Mouse (Mus musculus): ENCODE measurements around the gene Sytl3. TPM values are rescaled to one million over a fixed set of nuclear protein-coding genes. Genes with fewer than 3 reads are reported as not detected.

The Sytl3 gene
- polyA plus RNA-seq, 1 experiment from 2014 or later, result 0.31 TPM

- H3K36me3 ChIP-seq, result no peaks in the 10 kb centered on the region
- no peaks in the 10 kb centered on the region for H3K9me3 ChIP-seq
- H3K27ac ChIP-seq, result no peak overlapping the region
- no peak for ATAC-seq (ENCODE audit: insufficient number of reproducible peaks, insufficient read depth, low FRiP score, low TSS enrichment, low read depth)
- H3K9ac ChIP-seq, result no peak overlapping the region
- WGBS, result 58% methylated on average over 12 of the region's 12 CpGs
- peaks cover 29% of the 10 kb centered on the region for H3K4me1 ChIP-seq
- H3K4me2 ChIP-seq, result peak overlapping the region; percentile 89; the same call in 1 of the 2 replicates
- 0 out of 2 replicates have a peak overlapping the region, but pooled peaks have one; percentile 66 for H3K4me3 ChIP-seq
- peaks cover 32% of the 10 kb centered on the region for H3K27me3 ChIP-seq
These were observed 118.9 kb downstream of the Sytl3 start for GRCm38 (mm10) chr17:6777629-6778331.

- Histone ChIP-seq H3K27ac (peak overlapping the region; percentile 62; the same call in 1 of the 2 replicates), H3K4me3 (peak overlapping the region; percentile 66), H3K4me1 (peaks cover 29% of the 10 kb centered on the region), H3K36me3 (no peaks in the 10 kb centered on the region), H3K27me3 (peaks cover 32% of the 10 kb centered on the region), H3K4me2 (peak overlapping the region; percentile 89), H3K9me3 (no peaks in the 10 kb centered on the region), H3K9ac (peak overlapping the region; percentile 62)
- WGBS, result 2% methylated on average over 9 of the region's 9 CpGs
- ATAC-seq (ENCODE audit: insufficient number of reproducible peaks, insufficient read depth, low FRiP score, low TSS enrichment, low read depth), result no peak
These were observed 119.4 kb downstream of the Sytl3 start for GRCm38 (mm10) chr17:6778332-6778683.

- H3K4me1 ChIP-seq, result peaks cover 29% of the 10 kb centered on the region
These were observed 120.0 kb downstream of the Sytl3 start for GRCm38 (mm10) chr17:6778771-6779509.

GRCm38 (mm10) chr17:6779632-6780031, 120.7 kb downstream of the Sytl3 start:
- 19% methylated on average over 7 of the region's 7 CpGs for WGBS
- peak overlapping the region; percentile 66 for H3K4me3 ChIP-seq
- peaks cover 29% of the 10 kb centered on the region for H3K4me1 ChIP-seq
- H3K36me3 ChIP-seq, result no peaks in the 10 kb centered on the region
- H3K27me3 ChIP-seq, result peaks cover 37% of the 10 kb centered on the region
- 0 out of 2 replicates have a peak, but pooled peaks have one; percentile 18 for ATAC-seq (ENCODE audit: insufficient number of reproducible peaks, insufficient read depth, low FRiP score, low TSS enrichment, low read depth)
- H3K27ac ChIP-seq, result peak overlapping the region; percentile 62; the same call in 1 of the 2 replicates
- H3K4me2 ChIP-seq, result peak overlapping the region; percentile 89
- 0 out of 2 replicates have a peak overlapping the region, but pooled peaks have one; percentile 21 for H3K9ac ChIP-seq
- no peaks in the 10 kb centered on the region for H3K9me3 ChIP-seq

More at GRCm38 (mm10) chr17:6778771-6779509, 120.0 kb downstream of the Sytl3 start:
- no peaks in the 10 kb centered on the region for H3K9me3 ChIP-seq
- H3K9ac ChIP-seq, result peak overlapping the region; percentile 62
- 3% methylated on average over 23 of the region's 23 CpGs for WGBS
- peaks cover 33% of the 10 kb centered on the region for H3K27me3 ChIP-seq
- H3K4me2 ChIP-seq, result peak overlapping the region; percentile 89
- ATAC-seq (ENCODE audit: insufficient number of reproducible peaks, insufficient read depth, low FRiP score, low TSS enrichment, low read depth), result no peak
- H3K27ac ChIP-seq, result peak overlapping the region; percentile 62
- H3K36me3 ChIP-seq, result no peaks in the 10 kb centered on the region
- peak overlapping the region; percentile 66 for H3K4me3 ChIP-seq

- Histone ChIP-seq H3K4me1 (peaks cover 29% of the 10 kb centered on the region), H3K9ac (0 out of 2 replicates have a peak overlapping the region, but pooled peaks have one; percentile 22), H3K9me3 (no peaks in the 10 kb centered on the region), H3K27ac (no peak overlapping the region), H3K27me3 (peaks cover 37% of the 10 kb centered on the region), H3K4me3 (peak overlapping the region; percentile 66), H3K36me3 (no peaks in the 10 kb centered on the region), H3K4me2 (peak overlapping the region; percentile 89)
- ATAC-seq (ENCODE audit: insufficient number of reproducible peaks, insufficient read depth, low FRiP score, low TSS enrichment, low read depth), result no peak
- 48% methylated on average over 4 of the region's 4 CpGs for WGBS
These were observed 121.7 kb downstream of the Sytl3 start for GRCm38 (mm10) chr17:6780521-6781115.

- WGBS, result 52% methylated on average over 6 of the region's 6 CpGs
- H3K4me2 ChIP-seq, result peak overlapping the region; percentile 89
- H3K27ac ChIP-seq, result no peak overlapping the region
- H3K27me3 ChIP-seq, result peaks cover 37% of the 10 kb centered on the region
- peaks cover 29% of the 10 kb centered on the region for H3K4me1 ChIP-seq
- no peaks in the 10 kb centered on the region for H3K9me3 ChIP-seq
- no peak overlapping the region for H3K9ac ChIP-seq
- H3K4me3 ChIP-seq, result peak overlapping the region; percentile 66
- H3K36me3 ChIP-seq, result no peaks in the 10 kb centered on the region
- no peak for ATAC-seq (ENCODE audit: insufficient number of reproducible peaks, insufficient read depth, low FRiP score, low TSS enrichment, low read depth)
These were observed 122.4 kb downstream of the Sytl3 start for GRCm38 (mm10) chr17:6781273-6781672.

GRCm38 (mm10) chr17:6782033-6782526, 123.2 kb downstream of the Sytl3 start:
- 2% methylated on average over 21 of the region's 21 CpGs for WGBS
- ATAC-seq (ENCODE audit: insufficient number of reproducible peaks, insufficient read depth, low FRiP score, low TSS enrichment, low read depth), result no peak
- Histone ChIP-seq H3K36me3 (no peaks in the 10 kb centered on the region), H3K4me3 (peak overlapping the region; percentile 66), H3K9me3 (no peaks in the 10 kb centered on the region), H3K4me1 (peaks cover 27% of the 10 kb centered on the region), H3K9ac (peak overlapping the region; percentile 78), H3K4me2 (peak overlapping the region; percentile 89), H3K27ac (peak overlapping the region; percentile 84), H3K27me3 (peaks cover 37% of the 10 kb centered on the region)

- peak within 1 kb of the TSS; percentile 89 for H3K4me2 ChIP-seq
- peak within 1 kb of the TSS; percentile 84 for H3K27ac ChIP-seq
- ATAC-seq (ENCODE audit: insufficient number of reproducible peaks, insufficient read depth, low FRiP score, low TSS enrichment, low read depth), result peak; percentile 76; the same call in 1 of the 2 replicates
- H3K9me3 ChIP-seq, result no peaks in the 10 kb centered on the region
- peaks cover 37% of the 10 kb centered on the region for H3K27me3 ChIP-seq
- peaks cover 25% of the 10 kb centered on the region for H3K4me1 ChIP-seq
- no peaks in the 10 kb centered on the region for H3K36me3 ChIP-seq
- H3K4me3 ChIP-seq, result peak within 1 kb of the TSS; percentile 66
- peak within 1 kb of the TSS; percentile 78 for H3K9ac ChIP-seq
- 0% methylated on average over 52 of the region's 52 CpGs for WGBS
These were observed 123.7 kb downstream of the Sytl3 start, which contains the start of gene Ezr for GRCm38 (mm10) chr17:6782611-6783005. Ezr (minus strand) TSS chr17:6782784.

- WGBS, result under 1% methylated on average over 52 of the region's 58 CpGs
- peak; percentile 52 for ATAC-seq (ENCODE audit: insufficient number of reproducible peaks, insufficient read depth, low FRiP score, low TSS enrichment, low read depth)
- H3K4me2 ChIP-seq, result peak overlapping the region; percentile 89
- peaks cover 25% of the 10 kb centered on the region for H3K4me1 ChIP-seq
- peak overlapping the region; percentile 78 for H3K9ac ChIP-seq
- H3K27me3 ChIP-seq, result peaks cover 37% of the 10 kb centered on the region
- H3K36me3 ChIP-seq, result no peaks in the 10 kb centered on the region
- H3K4me3 ChIP-seq, result peak overlapping the region; percentile 66
- peak overlapping the region; percentile 84 for H3K27ac ChIP-seq
- no peaks in the 10 kb centered on the region for H3K9me3 ChIP-seq
These were observed 124.2 kb downstream of the Sytl3 start for GRCm38 (mm10) chr17:6783006-6783661.

GRCm38 (mm10) chr17:6783756-6784357, 125.0 kb downstream of the Sytl3 start:
- no peak for ATAC-seq (ENCODE audit: insufficient number of reproducible peaks, insufficient read depth, low FRiP score, low TSS enrichment, low read depth)
- Histone ChIP-seq H3K36me3 (no peaks in the 10 kb centered on the region), H3K9ac (peak overlapping the region; percentile 78)

More at GRCm38 (mm10) chr17:6783756-6784357, 125.0 kb downstream of the Sytl3 start:
- peak overlapping the region; percentile 66 for H3K4me3 ChIP-seq
- WGBS, result 26% methylated on average over 10 of the region's 10 CpGs
- H3K9me3 ChIP-seq, result no peaks in the 10 kb centered on the region
- H3K27me3 ChIP-seq, result peaks cover 37% of the 10 kb centered on the region
- peak overlapping the region; percentile 89 for H3K4me2 ChIP-seq
- no peak overlapping the region for H3K27ac ChIP-seq
- peaks cover 23% of the 10 kb centered on the region for H3K4me1 ChIP-seq

All from embryonic facial prominence, embryonic 13.5 days (tissue).